Mouse (Mus musculus): Measurements from ENCODE around the gene Hcls1. TPM values are rescaled to one million over a fixed set of nuclear protein-coding genes. Genes with fewer than 3 reads are reported as not detected.

Gene Hcls1
- polyA plus RNA-seq, 1 experiment from 2014 or later: 5.8 TPM

- ATAC-seq (ENCODE audit: extremely low read depth, insufficient number of reproducible peaks, low FRiP score, low TSS enrichment): no peak
- no peaks in the 10 kb centered on the region for H3K27me3 ChIP-seq (replicated peaks)
- no peaks in the 10 kb centered on the region for H3K4me1 ChIP-seq
- no peak overlapping the region for H3K4me2 ChIP-seq
- WGBS: 69% methylated on average over 3 of the region's 3 CpGs
- H3K9ac ChIP-seq: no peak overlapping the region
- no peak overlapping the region for H3K27ac ChIP-seq (replicated peaks)
- H3K36me3 ChIP-seq: peaks cover 89% of the 10 kb centered on the region
- no peaks in the 10 kb centered on the region for H3K9me3 ChIP-seq
- no peak overlapping the region for H3K4me3 ChIP-seq
These were observed 14.4 kb upstream of the Hcls1 start for GRCm38 (mm10) chr16:36920410-36920809.

DNA sequence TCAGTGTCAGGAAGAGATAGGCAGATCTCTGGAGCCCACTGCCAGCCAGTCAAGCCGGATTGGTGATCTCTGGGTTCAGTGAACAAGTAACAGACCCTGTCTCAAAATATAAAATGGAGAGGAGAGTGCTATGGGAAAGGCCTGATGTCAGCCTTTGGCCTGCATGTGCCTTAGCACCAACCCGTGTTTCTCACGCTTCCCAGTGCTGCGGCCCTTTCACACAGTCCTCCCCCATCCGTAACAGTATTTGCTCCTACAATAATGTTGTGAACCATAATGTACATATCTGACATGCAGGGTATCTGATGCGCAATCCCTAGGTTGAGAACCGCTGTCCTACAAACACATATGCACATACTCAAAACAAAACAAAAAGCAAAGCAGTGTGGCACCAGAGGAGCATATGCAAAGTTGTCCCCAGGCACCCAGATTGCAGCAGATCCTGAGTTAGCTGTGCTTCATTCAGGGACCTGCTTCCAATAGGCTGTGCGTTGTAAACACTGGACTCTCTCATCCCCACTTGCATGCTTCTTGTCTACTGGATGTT lies 13.6 kb upstream of the Hcls1 start:
- no peak for ATAC-seq (ENCODE audit: extremely low read depth, insufficient number of reproducible peaks, low FRiP score, low TSS enrichment)
- WGBS: 88% methylated on average over 8 of the region's 8 CpGs
- no peaks in the 10 kb centered on the region for H3K4me1 ChIP-seq
- no peak overlapping the region for H3K4me3 ChIP-seq
- H3K27me3 ChIP-seq (replicated peaks): no peaks in the 10 kb centered on the region
- no peaks in the 10 kb centered on the region for H3K9me3 ChIP-seq
- H3K4me2 ChIP-seq: no peak overlapping the region
- H3K27ac ChIP-seq (replicated peaks): no peak overlapping the region
- H3K9ac ChIP-seq: no peak overlapping the region
- H3K36me3 ChIP-seq: peaks cover 89% of the 10 kb centered on the region

DNA sequence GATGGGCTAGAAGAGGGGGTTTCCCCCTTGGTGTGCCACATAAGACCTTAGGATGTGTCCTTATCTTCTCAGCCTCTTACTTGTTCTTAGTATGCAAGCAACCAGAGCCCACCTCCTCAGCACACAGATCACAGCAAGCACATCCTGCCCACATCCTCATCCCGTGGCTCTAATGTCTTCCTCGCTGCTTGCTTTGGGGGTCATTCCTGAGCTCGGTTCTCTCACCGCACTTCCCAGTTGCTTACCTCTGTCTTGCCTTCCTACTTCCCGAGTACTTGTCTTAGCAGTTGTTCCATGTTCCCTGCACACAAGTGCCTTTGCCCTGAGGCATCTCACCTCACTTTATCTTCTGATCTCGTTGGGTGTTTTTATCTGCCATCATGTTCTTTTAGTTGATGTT lies 12.8 kb upstream of the Hcls1 start:
- Histone ChIP-seq H3K4me3 (no peak overlapping the region), H3K27me3 (replicated peaks) (no peaks in the 10 kb centered on the region), H3K4me1 (no peaks in the 10 kb centered on the region), H3K36me3 (peaks cover 90% of the 10 kb centered on the region), H3K9me3 (no peaks in the 10 kb centered on the region), H3K27ac (replicated peaks) (no peak overlapping the region), H3K9ac (no peak overlapping the region), H3K4me2 (no peak overlapping the region)
- ATAC-seq (ENCODE audit: extremely low read depth, insufficient number of reproducible peaks, low FRiP score, low TSS enrichment): no peak
- 80% methylated on average over 6 of the region's 6 CpGs for WGBS

GRCm38 (mm10) chr16:36924312-36924711 lies 10.5 kb upstream of the Hcls1 start:
- H3K36me3 ChIP-seq: peaks cover 91% of the 10 kb centered on the region
- no peak overlapping the region for H3K27ac ChIP-seq (replicated peaks)
- H3K4me2 ChIP-seq: no peak overlapping the region
- H3K4me3 ChIP-seq: no peak overlapping the region
- no peaks in the 10 kb centered on the region for H3K27me3 ChIP-seq (replicated peaks)
- H3K4me1 ChIP-seq: no peaks in the 10 kb centered on the region
- no peak overlapping the region for H3K9ac ChIP-seq
- H3K9me3 ChIP-seq: no peaks in the 10 kb centered on the region
- WGBS: 90% methylated on average over 8 of the region's 8 CpGs
- no peak for ATAC-seq (ENCODE audit: extremely low read depth, insufficient number of reproducible peaks, low FRiP score, low TSS enrichment)

GRCm38 (mm10) chr16:36925351-36925750 lies 9.4 kb upstream of the Hcls1 start:
- 80% methylated on average over 6 of the region's 6 CpGs for WGBS
- no peaks in the 10 kb centered on the region for H3K9me3 ChIP-seq
- H3K27me3 ChIP-seq (replicated peaks): no peaks in the 10 kb centered on the region
- ATAC-seq (ENCODE audit: extremely low read depth, insufficient number of reproducible peaks, low FRiP score, low TSS enrichment): no peak
- H3K36me3 ChIP-seq: peaks cover 91% of the 10 kb centered on the region
- no peaks in the 10 kb centered on the region for H3K4me1 ChIP-seq
- H3K4me2 ChIP-seq: no peak overlapping the region
- H3K27ac ChIP-seq (replicated peaks): no peak overlapping the region
- no peak overlapping the region for H3K4me3 ChIP-seq
- H3K9ac ChIP-seq: no peak overlapping the region

DNA sequence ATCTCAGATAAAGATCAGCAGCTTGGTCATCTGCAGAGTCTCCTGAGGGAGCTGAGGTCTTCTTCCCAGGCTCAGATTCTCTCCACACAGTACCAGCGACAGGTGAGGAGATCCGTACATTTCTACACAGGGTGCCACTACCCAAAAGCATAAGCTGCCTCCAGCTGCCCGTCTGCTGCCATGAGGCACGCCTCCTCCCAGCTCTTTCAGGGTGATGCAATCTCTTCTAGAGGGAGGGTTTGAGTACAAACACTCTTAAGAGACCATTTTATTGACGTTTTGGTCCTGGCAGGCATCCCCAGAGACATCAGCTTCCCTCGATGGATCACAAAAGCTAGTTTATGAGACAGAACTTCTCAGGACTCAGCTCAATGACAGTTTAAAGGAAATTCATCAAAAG lies 9.0 kb upstream of the Hcls1 start:
- 77% methylated on average over 6 of the region's 6 CpGs for WGBS
- H3K9ac ChIP-seq: no peak overlapping the region
- H3K9me3 ChIP-seq: no peaks in the 10 kb centered on the region
- no peak for ATAC-seq (ENCODE audit: extremely low read depth, insufficient number of reproducible peaks, low FRiP score, low TSS enrichment)
- H3K4me3 ChIP-seq: no peak overlapping the region
- no peak overlapping the region for H3K27ac ChIP-seq (replicated peaks)
- H3K36me3 ChIP-seq: peaks cover 93% of the 10 kb centered on the region
- H3K4me2 ChIP-seq: no peak overlapping the region
- no peaks in the 10 kb centered on the region for H3K4me1 ChIP-seq
- no peaks in the 10 kb centered on the region for H3K27me3 ChIP-seq (replicated peaks)

DNA sequence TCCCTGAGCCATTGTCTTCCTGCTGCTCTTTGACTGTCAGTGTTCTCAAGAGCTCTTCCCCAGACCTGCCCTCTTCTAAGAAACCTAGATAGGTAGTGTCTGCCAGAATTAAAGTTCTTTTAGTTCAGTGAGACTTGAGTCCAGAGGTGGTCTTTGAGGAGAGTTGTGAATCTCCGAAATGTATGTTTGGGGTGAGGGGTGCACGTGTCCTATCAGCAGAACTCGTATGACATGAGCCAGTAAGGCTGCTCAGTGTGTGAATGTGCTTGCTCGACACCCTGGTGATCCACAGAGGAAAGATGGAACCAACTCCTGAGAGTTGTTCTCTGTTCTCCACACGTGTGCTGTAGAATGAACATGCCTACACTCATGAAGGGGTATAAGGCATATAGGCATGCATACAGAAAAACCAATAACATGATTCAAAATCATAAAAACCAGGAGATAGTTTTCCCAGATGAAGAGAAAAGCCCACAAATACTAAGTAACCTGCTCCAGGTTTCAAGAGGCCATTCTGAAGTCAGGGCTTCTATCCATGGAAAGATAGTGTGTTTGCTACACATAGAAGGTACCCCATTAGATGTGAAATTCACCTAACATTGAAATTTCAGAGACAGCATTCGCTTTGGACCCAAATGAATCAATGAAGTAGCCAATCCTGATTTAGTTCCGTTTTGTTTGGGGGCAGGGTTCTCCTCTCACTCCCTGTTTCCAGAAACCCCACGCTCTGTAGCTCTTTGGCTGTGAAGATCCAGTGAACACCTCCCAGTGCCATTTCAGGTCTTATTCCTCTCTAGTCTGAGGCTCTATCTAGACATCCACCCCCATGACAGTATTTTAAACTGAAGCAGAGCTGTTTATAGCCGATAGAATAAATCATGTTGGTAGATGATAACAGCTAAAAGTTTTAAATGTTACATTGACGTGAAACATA lies 8.0 kb upstream of the Hcls1 start:
- peaks cover 94% of the 10 kb centered on the region for H3K36me3 ChIP-seq
- H3K27me3 ChIP-seq (replicated peaks): no peaks in the 10 kb centered on the region
- ATAC-seq (ENCODE audit: extremely low read depth, insufficient number of reproducible peaks, low FRiP score, low TSS enrichment): no peak
- no peaks in the 10 kb centered on the region for H3K4me1 ChIP-seq
- WGBS: 86% methylated on average over 10 of the region's 10 CpGs
- H3K9ac ChIP-seq: no peak overlapping the region
- no peaks in the 10 kb centered on the region for H3K9me3 ChIP-seq
- H3K4me2 ChIP-seq: no peak overlapping the region
- no peak overlapping the region for H3K27ac ChIP-seq (replicated peaks)
- H3K4me3 ChIP-seq: no peak overlapping the region

DNA sequence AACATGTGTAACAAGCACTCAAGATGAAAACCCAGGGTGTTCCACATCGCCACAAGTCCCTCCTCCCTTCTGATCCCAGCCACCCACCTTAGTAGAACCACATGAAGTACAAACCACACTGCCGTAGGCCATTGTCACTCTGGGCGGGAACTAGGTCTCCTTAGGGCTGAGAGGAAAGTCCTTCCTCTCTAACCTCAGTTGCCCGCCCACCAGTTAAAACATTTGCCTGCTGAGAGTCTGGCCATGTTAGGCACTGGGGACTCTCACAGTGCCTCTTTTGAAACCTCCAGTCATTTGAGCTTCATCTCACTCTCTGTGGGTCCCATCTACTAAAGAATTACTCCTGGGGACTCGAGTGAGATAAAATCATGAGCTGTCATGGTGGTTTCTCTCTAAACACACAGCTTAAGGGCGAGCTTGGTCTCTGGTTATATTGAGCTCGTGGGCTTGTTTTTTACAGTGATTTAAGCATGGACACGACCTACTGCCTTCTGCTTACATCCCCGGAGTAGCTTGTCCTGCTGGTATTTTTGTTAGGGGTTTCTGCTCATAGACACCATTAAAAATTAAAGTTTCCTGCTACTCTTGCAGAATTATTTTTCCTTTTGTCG lies 7.2 kb upstream of the Hcls1 start:
- Histone ChIP-seq H3K4me2 (no peak overlapping the region), H3K27me3 (replicated peaks) (no peaks in the 10 kb centered on the region), H3K4me3 (no peak overlapping the region), H3K36me3 (peaks cover 95% of the 10 kb centered on the region), H3K4me1 (no peaks in the 10 kb centered on the region), H3K27ac (replicated peaks) (no peak overlapping the region), H3K9ac (no peak overlapping the region), H3K9me3 (no peaks in the 10 kb centered on the region)
- WGBS: 77% methylated on average over 10 of the region's 10 CpGs
- no peak for ATAC-seq (ENCODE audit: extremely low read depth, insufficient number of reproducible peaks, low FRiP score, low TSS enrichment)

DNA sequence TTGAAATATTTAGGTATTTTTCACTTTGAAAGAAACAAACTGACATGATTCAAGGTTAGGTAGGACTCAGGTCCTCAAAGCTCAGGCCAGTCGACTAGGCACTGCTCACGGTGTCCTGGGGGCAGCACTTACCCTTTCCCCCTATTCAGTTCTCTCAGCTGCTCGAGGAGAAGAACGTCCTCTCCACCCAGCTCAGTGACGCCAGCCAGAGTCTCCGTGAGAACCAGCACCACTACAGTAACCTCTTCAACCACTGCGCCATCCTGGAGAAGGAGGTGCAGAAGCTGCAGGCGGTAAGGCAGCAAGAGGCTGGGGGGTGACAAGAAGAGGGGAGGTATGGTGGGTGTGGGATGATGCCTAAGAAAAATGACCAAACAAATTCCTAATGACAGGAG lies 6.7 kb upstream of the Hcls1 start:
- 87% methylated on average over 8 of the region's 8 CpGs for whole genome bisulfite sequencing
- Histone ChIP-seq H3K4me3 (no peak overlapping the region), H3K36me3 (peaks cover 96% of the 10 kb centered on the region), H3K4me1 (no peaks in the 10 kb centered on the region), H3K27me3 (replicated peaks) (no peaks in the 10 kb centered on the region), H3K27ac (replicated peaks) (no peak overlapping the region), H3K4me2 (no peak overlapping the region), H3K9ac (no peak overlapping the region), H3K9me3 (no peaks in the 10 kb centered on the region)
- ATAC-seq (ENCODE audit: extremely low read depth, insufficient number of reproducible peaks, low FRiP score, low TSS enrichment): no peak

GRCm38 (mm10) chr16:36929216-36929615 lies 5.6 kb upstream of the Hcls1 start:
- no peaks in the 10 kb centered on the region for H3K9me3 ChIP-seq
- H3K9ac ChIP-seq: no peak overlapping the region
- peaks cover 8% of the 10 kb centered on the region for H3K4me1 ChIP-seq
- no peaks in the 10 kb centered on the region for H3K27me3 ChIP-seq (replicated peaks)
- 89% methylated on average over 7 of the region's 7 CpGs for WGBS
- no peak overlapping the region for H3K4me3 ChIP-seq
- no peak for ATAC-seq (ENCODE audit: extremely low read depth, insufficient number of reproducible peaks, low FRiP score, low TSS enrichment)
- no peak overlapping the region for H3K4me2 ChIP-seq
- H3K27ac ChIP-seq (replicated peaks): no peak overlapping the region
- peaks cover 90% of the 10 kb centered on the region for H3K36me3 ChIP-seq

- H3K27me3 ChIP-seq (replicated peaks): no peaks in the 10 kb centered on the region
- H3K9me3 ChIP-seq: no peaks in the 10 kb centered on the region
- H3K4me2 ChIP-seq: no peak overlapping the region
- H3K9ac ChIP-seq: no peak overlapping the region
- no peak for ATAC-seq (ENCODE audit: extremely low read depth, insufficient number of reproducible peaks, low FRiP score, low TSS enrichment)
- H3K36me3 ChIP-seq: peaks cover 77% of the 10 kb centered on the region
- H3K4me3 ChIP-seq: no peak overlapping the region
- no peak overlapping the region for H3K27ac ChIP-seq (replicated peaks)
- peaks cover 17% of the 10 kb centered on the region for H3K4me1 ChIP-seq
- WGBS: 60% methylated on average over 11 of the region's 11 CpGs
These were observed 4.3 kb upstream of the Hcls1 start for GRCm38 (mm10) chr16:36930231-36931136.
